Mouse (Mus musculus): ENCODE results near the gene Lhfpl2. TPM values are rescaled to one million over a fixed set of nuclear protein-coding genes. Genes with fewer than 3 reads are reported as not detected.

Lhfpl2 gene
- polyA plus RNA-seq, 1 experiment from 2014 or later: 9.6 TPM

GRCm38 (mm10) chr13:94139713-94140445, 82.3 kb downstream of the Lhfpl2 start:
- Histone ChIP-seq H3K4me2 (ENCODE audit: low read depth, low read length) (no peak overlapping the region), H3K4me1 (ENCODE audit: control insufficient read depth, insufficient read depth, low read length) (peaks cover 3% of the 10 kb centered on the region; the same call in 1 of the 2 replicates), H3K4me3 (ENCODE audit: low read depth, low read length) (no peak overlapping the region), H3K27me3 (ENCODE audit: control insufficient read depth, insufficient read depth, low read length) (no peaks in the 10 kb centered on the region), H3K9me3 (ENCODE audit: control insufficient read depth, low read length) (no peaks in the 10 kb centered on the region), H3K9ac (replicated peaks; ENCODE audit: low read depth, low read length) (no peak overlapping the region), H3K36me3 (ENCODE audit: control insufficient read depth, insufficient read depth, low read length) (no peaks in the 10 kb centered on the region), H3K27ac (ENCODE audit: low read depth, low read length) (no peak overlapping the region)
- ATAC-seq (ENCODE audit: low read depth): no peak
- WGBS: 68% methylated on average over 14 of the region's 14 CpGs

DNA sequence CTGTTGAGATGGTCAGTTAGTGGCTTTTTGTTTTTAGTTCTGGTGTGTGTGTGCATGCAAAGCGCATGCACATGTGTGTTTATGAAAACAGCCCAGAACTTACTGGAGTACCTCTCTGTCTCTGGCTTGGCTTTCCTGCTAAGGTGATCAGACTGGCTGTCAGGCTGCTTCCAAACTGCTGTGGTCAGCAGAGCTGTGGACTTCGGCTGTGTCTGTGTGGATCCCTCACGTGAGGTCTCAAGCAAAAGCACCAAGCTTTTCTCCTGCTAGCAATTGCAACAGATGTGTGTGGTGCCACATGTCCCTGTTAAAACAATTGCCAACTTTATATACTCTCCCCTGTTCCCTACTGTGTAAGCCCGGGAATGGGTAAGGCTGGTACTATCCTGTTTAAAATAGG, 82.8 kb downstream of the Lhfpl2 start:
- H3K4me1 ChIP-seq (ENCODE audit: control insufficient read depth, insufficient read depth, low read length): peaks cover 3% of the 10 kb centered on the region; the same call in 1 of the 2 replicates
- no peaks in the 10 kb centered on the region for H3K36me3 ChIP-seq (ENCODE audit: control insufficient read depth, insufficient read depth, low read length)
- no peaks in the 10 kb centered on the region for H3K9me3 ChIP-seq (ENCODE audit: control insufficient read depth, low read length)
- 77% methylated on average over 4 of the region's 4 CpGs for WGBS
- no peak overlapping the region for H3K4me3 ChIP-seq (ENCODE audit: low read depth, low read length)
- no peak overlapping the region for H3K4me2 ChIP-seq (ENCODE audit: low read depth, low read length)
- no peaks in the 10 kb centered on the region for H3K27me3 ChIP-seq (ENCODE audit: control insufficient read depth, insufficient read depth, low read length)
- H3K9ac ChIP-seq (replicated peaks; ENCODE audit: low read depth, low read length): no peak overlapping the region
- no peak for ATAC-seq (ENCODE audit: low read depth)
- no peak overlapping the region for H3K27ac ChIP-seq (ENCODE audit: low read depth, low read length)

DNA sequence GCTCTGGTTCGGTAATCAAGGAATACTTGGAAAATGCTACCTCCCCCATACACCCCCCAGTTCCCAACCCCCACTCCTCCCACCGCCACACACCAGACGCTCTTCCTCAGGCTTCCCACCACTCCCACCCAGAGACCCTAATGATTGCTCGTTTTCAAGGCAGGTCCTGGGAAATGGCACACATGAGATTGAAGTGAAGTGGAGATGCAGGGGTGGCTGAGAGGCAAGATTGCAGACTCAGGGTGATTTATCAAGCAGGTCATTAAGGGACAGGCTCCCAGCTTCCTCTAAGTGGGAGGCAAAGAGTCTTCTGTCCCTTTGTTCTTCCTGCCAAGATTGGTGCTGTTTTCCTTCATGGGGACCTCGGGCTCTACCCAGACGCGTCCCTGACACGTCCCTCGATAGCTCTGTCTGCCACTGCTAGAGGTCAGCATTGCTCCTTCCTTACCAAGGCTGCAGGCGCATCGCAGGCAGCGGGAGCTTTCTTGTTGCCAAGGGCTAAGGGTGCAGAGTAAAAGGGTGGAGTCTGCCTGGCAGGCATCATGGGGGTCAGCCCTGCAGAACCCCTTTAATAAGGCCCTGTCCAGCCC, 85.6 kb downstream of the Lhfpl2 start:
- Histone ChIP-seq H3K27me3 (ENCODE audit: control insufficient read depth, insufficient read depth, low read length) (no peaks in the 10 kb centered on the region), H3K9me3 (ENCODE audit: control insufficient read depth, low read length) (no peaks in the 10 kb centered on the region), H3K9ac (replicated peaks; ENCODE audit: low read depth, low read length) (no peak overlapping the region), H3K4me1 (ENCODE audit: control insufficient read depth, insufficient read depth, low read length) (peaks cover 3% of the 10 kb centered on the region; the same call in 1 of the 2 replicates), H3K27ac (ENCODE audit: low read depth, low read length) (no peak overlapping the region), H3K4me2 (ENCODE audit: low read depth, low read length) (no peak overlapping the region), H3K36me3 (ENCODE audit: control insufficient read depth, insufficient read depth, low read length) (no peaks in the 10 kb centered on the region), H3K4me3 (ENCODE audit: low read depth, low read length) (no peak overlapping the region)
- ATAC-seq (ENCODE audit: low read depth): peak; percentile 63; the same call in 1 of the 2 replicates
- WGBS: 7% methylated on average over 12 of the region's 12 CpGs

- 76% methylated on average over 8 of the region's 8 CpGs for WGBS
- H3K9me3 ChIP-seq (ENCODE audit: control insufficient read depth, low read length): no peaks in the 10 kb centered on the region
Measured at GRCm38 (mm10) chr13:94144451-94144850, 86.9 kb downstream of the Lhfpl2 start.

GRCm38 (mm10) chr13:94147257-94147656, 89.7 kb downstream of the Lhfpl2 start:
- no peaks in the 10 kb centered on the region for H3K9me3 ChIP-seq (ENCODE audit: control insufficient read depth, low read length)
- 65% methylated on average over 4 of the region's 4 CpGs for WGBS

More at GRCm38 (mm10) chr13:94144451-94144850, 86.9 kb downstream of the Lhfpl2 start:
- Histone ChIP-seq H3K36me3 (ENCODE audit: control insufficient read depth, insufficient read depth, low read length) (no peaks in the 10 kb centered on the region), H3K4me1 (ENCODE audit: control insufficient read depth, insufficient read depth, low read length) (peaks cover 3% of the 10 kb centered on the region; the same call in 1 of the 2 replicates), H3K4me3 (ENCODE audit: low read depth, low read length) (no peak overlapping the region), H3K9ac (replicated peaks; ENCODE audit: low read depth, low read length) (no peak overlapping the region), H3K27me3 (ENCODE audit: control insufficient read depth, insufficient read depth, low read length) (no peaks in the 10 kb centered on the region), H3K4me2 (ENCODE audit: low read depth, low read length) (no peak overlapping the region), H3K27ac (ENCODE audit: low read depth, low read length) (no peak overlapping the region)
- ATAC-seq (ENCODE audit: low read depth): no peak

GRCm38 (mm10) chr13:94149006-94149405, 91.4 kb downstream of the Lhfpl2 start:
- Histone ChIP-seq H3K4me2 (ENCODE audit: low read depth, low read length) (no peak overlapping the region), H3K9ac (replicated peaks; ENCODE audit: low read depth, low read length) (no peak overlapping the region), H3K27ac (ENCODE audit: low read depth, low read length) (no peak overlapping the region), H3K27me3 (ENCODE audit: control insufficient read depth, insufficient read depth, low read length) (no peaks in the 10 kb centered on the region), H3K9me3 (ENCODE audit: control insufficient read depth, low read length) (no peaks in the 10 kb centered on the region), H3K4me1 (ENCODE audit: control insufficient read depth, insufficient read depth, low read length) (no peaks in the 10 kb centered on the region), H3K4me3 (ENCODE audit: low read depth, low read length) (no peak overlapping the region), H3K36me3 (ENCODE audit: control insufficient read depth, insufficient read depth, low read length) (no peaks in the 10 kb centered on the region)
- no peak for ATAC-seq (ENCODE audit: low read depth)
- WGBS: 83% methylated on average over 5 of the region's 5 CpGs

More at GRCm38 (mm10) chr13:94147257-94147656, 89.7 kb downstream of the Lhfpl2 start:
- no peak for ATAC-seq (ENCODE audit: low read depth)
- H3K4me1 ChIP-seq (ENCODE audit: control insufficient read depth, insufficient read depth, low read length): no peaks in the 10 kb centered on the region; the same call in 1 of the 2 replicates
- H3K36me3 ChIP-seq (ENCODE audit: control insufficient read depth, insufficient read depth, low read length): no peaks in the 10 kb centered on the region
- H3K4me2 ChIP-seq (ENCODE audit: low read depth, low read length): no peak overlapping the region
- no peak overlapping the region for H3K9ac ChIP-seq (replicated peaks; ENCODE audit: low read depth, low read length)
- no peak overlapping the region for H3K4me3 ChIP-seq (ENCODE audit: low read depth, low read length)
- H3K27me3 ChIP-seq (ENCODE audit: control insufficient read depth, insufficient read depth, low read length): no peaks in the 10 kb centered on the region
- H3K27ac ChIP-seq (ENCODE audit: low read depth, low read length): no peak overlapping the region

GRCm38 (mm10) chr13:94149781-94150180, 92.2 kb downstream of the Lhfpl2 start:
- H3K4me3 ChIP-seq (ENCODE audit: low read depth, low read length): no peak overlapping the region
- no peaks in the 10 kb centered on the region for H3K27me3 ChIP-seq (ENCODE audit: control insufficient read depth, insufficient read depth, low read length)
- no peak overlapping the region for H3K4me2 ChIP-seq (ENCODE audit: low read depth, low read length)
- H3K9ac ChIP-seq (replicated peaks; ENCODE audit: low read depth, low read length): no peak overlapping the region
- H3K36me3 ChIP-seq (ENCODE audit: control insufficient read depth, insufficient read depth, low read length): no peaks in the 10 kb centered on the region
- no peak for ATAC-seq (ENCODE audit: low read depth)
- no peaks in the 10 kb centered on the region for H3K4me1 ChIP-seq (ENCODE audit: control insufficient read depth, insufficient read depth, low read length)
- H3K27ac ChIP-seq (ENCODE audit: low read depth, low read length): no peak overlapping the region
- WGBS: 89% methylated on average over 8 of the region's 8 CpGs
- no peaks in the 10 kb centered on the region for H3K9me3 ChIP-seq (ENCODE audit: control insufficient read depth, low read length)

GRCm38 (mm10) chr13:94151308-94151707, 93.7 kb downstream of the Lhfpl2 start:
- H3K4me1 ChIP-seq (ENCODE audit: control insufficient read depth, insufficient read depth, low read length): no peaks in the 10 kb centered on the region
- H3K27me3 ChIP-seq (ENCODE audit: control insufficient read depth, insufficient read depth, low read length): no peaks in the 10 kb centered on the region
- no peak overlapping the region for H3K9ac ChIP-seq (replicated peaks; ENCODE audit: low read depth, low read length)
- 28% methylated on average over 4 of the region's 4 CpGs for WGBS
- no peak overlapping the region for H3K4me2 ChIP-seq (ENCODE audit: low read depth, low read length)
- H3K27ac ChIP-seq (ENCODE audit: low read depth, low read length): no peak overlapping the region
- ATAC-seq (ENCODE audit: low read depth): no peak
- H3K4me3 ChIP-seq (ENCODE audit: low read depth, low read length): no peak overlapping the region
- no peaks in the 10 kb centered on the region for H3K36me3 ChIP-seq (ENCODE audit: control insufficient read depth, insufficient read depth, low read length)
- no peaks in the 10 kb centered on the region for H3K9me3 ChIP-seq (ENCODE audit: control insufficient read depth, low read length)

DNA sequence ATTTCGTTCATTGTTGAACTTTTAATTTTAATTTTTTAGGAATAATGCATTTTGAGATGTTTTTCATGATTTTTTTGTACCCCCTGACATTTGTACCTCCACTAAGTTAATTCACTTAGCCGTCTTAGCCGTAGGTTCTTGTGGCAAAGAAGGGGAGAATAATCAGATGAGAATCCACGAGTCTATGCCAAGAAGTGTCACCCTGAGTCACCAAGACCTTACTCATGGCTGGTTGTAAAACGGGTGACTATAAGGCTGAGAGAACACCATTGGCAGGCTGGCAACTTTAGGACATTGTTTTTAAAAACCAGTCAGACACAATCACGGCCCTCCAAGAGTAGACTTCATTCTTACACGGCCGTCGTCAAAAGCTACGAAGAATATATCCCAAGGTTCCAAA, 95.2 kb downstream of the Lhfpl2 start:
- Histone ChIP-seq H3K9me3 (ENCODE audit: control insufficient read depth, low read length) (no peaks in the 10 kb centered on the region), H3K27ac (ENCODE audit: low read depth, low read length) (no peak overlapping the region), H3K4me3 (ENCODE audit: low read depth, low read length) (no peak overlapping the region), H3K27me3 (ENCODE audit: control insufficient read depth, insufficient read depth, low read length) (no peaks in the 10 kb centered on the region), H3K36me3 (ENCODE audit: control insufficient read depth, insufficient read depth, low read length) (no peaks in the 10 kb centered on the region), H3K4me1 (ENCODE audit: control insufficient read depth, insufficient read depth, low read length) (no peaks in the 10 kb centered on the region), H3K9ac (replicated peaks; ENCODE audit: low read depth, low read length) (no peak overlapping the region), H3K4me2 (ENCODE audit: low read depth, low read length) (no peak overlapping the region)
- WGBS: 96% methylated on average over 10 of the region's 10 CpGs
- no peak for ATAC-seq (ENCODE audit: low read depth)

Measured in neural tube, embryonic 14.5 days (tissue).